Mouse (Mus musculus) limb, embryonic 14.5 days (tissue): Measurements from ENCODE around the gene Rtp4. TPM values are rescaled to one million over a fixed set of nuclear protein-coding genes. Genes with fewer than 3 reads are reported as not detected.
A peak's percentile ranks its signal among the peaks of the same experiment; 100 is the strongest.

Experiments
- ATAC-seq: fragments of 200-750 bp; cut with Nextera tagmentation; 2 replicates; pipeline ENCODE4 v1.8.0; 2017; ENCODE audit warnings: low read depth, moderate number of reproducible peaks, moderate TSS enrichment; ENCODE audit not compliant: low FRiP score
- DNase-seq: peaks from one replicate; pipeline ENCODE4 v3.0.0-alpha.2; 2015; ENCODE audit warnings: low spot score
- H3K27ac ChIP-seq: fragments of 300-500 bp; sonication (generic); replicated peaks from 2 replicates; pipeline ENCODE4 v1.5.1; 2014; ENCODE audit warnings: low read depth, mild to moderate bottlenecking, low read length, moderate library complexity, mixed read lengths
- H3K27me3 ChIP-seq: fragments of 300-500 bp; sonication (generic); 2 replicates; pipeline ENCODE4 v1.6.1; 2014; ENCODE audit warnings: low read length, mixed read lengths; ENCODE audit not compliant: control insufficient read depth, insufficient read depth
- H3K36me3 ChIP-seq: fragments of 300-500 bp; sonication (generic); 2 replicates; pipeline ENCODE4 v1.6.1; 2014; ENCODE audit warnings: mild to moderate bottlenecking, low read length, moderate library complexity, mixed read lengths; ENCODE audit not compliant: control insufficient read depth, insufficient read depth
- H3K4me1 ChIP-seq: fragments of 300-500 bp; sonication (generic); 2 replicates; pipeline ENCODE4 v1.6.1; 2014; ENCODE audit warnings: antibody characterized with exemption, low read length, mixed read lengths; ENCODE audit not compliant: control insufficient read depth, insufficient read depth
- H3K4me2 ChIP-seq: fragments of 300-500 bp; sonication (generic); replicated peaks from 2 replicates; pipeline ENCODE4 v1.6.1; 2014; ENCODE audit warnings: low read depth, mild to moderate bottlenecking, low read length, moderate library complexity; ENCODE audit not compliant: severe bottlenecking
- H3K4me3 ChIP-seq: fragments of 300-500 bp; sonication (generic); replicated peaks from 2 replicates; pipeline ENCODE4 v1.5.1; 2014; ENCODE audit warnings: low read length
- H3K9ac ChIP-seq: fragments of 300-500 bp; sonication (generic); 2 replicates; pipeline ENCODE4 v1.6.1; 2014; ENCODE audit warnings: mild to moderate bottlenecking, low read depth, low read length, moderate library complexity; ENCODE audit not compliant: severe bottlenecking
- H3K9me3 ChIP-seq: fragments of 300-500 bp; sonication (generic); 2 replicates; pipeline ENCODE4 v1.6.1; 2016; ENCODE audit warnings: low read length; ENCODE audit not compliant: control insufficient read depth
- POLR2A ChIP-seq: fragments of 200-500 bp; IDR thresholded peaks from 2 replicates; pipeline ENCODE4 v1.8.0; 2012; ENCODE audit warnings: inconsistent platforms, mild to moderate bottlenecking, moderate library complexity, borderline replicate concordance; ENCODE audit not compliant: insufficient read depth, insufficient read length; ENCODE audit errors: extremely low read depth
- WGBS: fragments of 180-500 bp; shearing (Covaris S2); extraction: QIAGEN DNeasy Blood & Tissue Kit; methylation state at CpG from one replicate; pipeline ENCODE4 v1.1.7; 2014; 5-methylcytosine and 5-hydroxymethylcytosine counted together
- polyA plus RNA-seq, 2 experiments: library from polyadenylated mRNA; depleted of rRNA in 1 of 2; stranded (reverse) in 1 of 2; unstranded in 1 of 2; fragments of >200 nt; fragmentation: Nextera tagmentation in 1 of 2; extraction: Ambion mirVana in 1 of 2; gene quantifications; 2 replicates each; pipeline versions ENCODE4 v1.2.1 to v1.2.3; 2012 to 2014

Rtp4 gene
- polyA plus RNA-seq, 2 experiments, result 4.2 to 5.7 TPM

DNA sequence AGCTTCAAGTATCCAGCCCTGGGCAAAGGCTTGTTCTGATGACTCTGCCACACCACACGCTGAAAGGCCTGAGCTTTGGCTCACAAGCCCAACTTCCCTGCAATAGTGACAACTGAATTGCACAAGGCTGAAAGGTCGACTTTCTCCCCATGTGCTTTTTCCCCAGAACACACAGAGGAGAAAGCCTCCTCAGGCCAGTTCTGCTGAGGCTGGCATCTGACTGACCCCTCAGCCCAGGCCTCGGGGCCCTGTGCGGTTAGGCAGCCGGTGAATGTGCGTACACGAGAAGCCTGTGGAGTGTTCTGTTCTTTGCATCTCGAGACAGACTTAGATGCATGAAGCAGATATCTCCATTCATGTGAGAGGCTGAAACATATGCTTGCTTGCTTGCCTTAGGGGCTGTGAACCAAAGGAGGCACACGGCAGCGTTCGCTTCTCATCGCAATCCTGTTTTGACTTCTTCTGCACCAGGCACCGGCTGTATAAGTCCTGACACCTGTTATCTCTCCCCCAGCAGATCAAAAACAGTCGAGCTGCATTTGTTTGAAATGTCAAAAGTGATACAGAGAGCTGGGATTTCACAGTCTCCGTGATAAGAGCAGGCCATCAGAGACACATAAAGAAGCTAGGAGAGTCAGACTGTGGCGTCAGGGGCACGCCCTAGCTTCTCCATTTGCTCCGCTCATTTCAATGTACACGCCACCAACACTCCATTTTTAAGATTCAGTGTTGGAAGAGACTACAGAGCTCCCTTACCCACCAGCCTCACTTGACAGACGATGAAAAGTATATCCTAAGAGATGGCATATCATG, 2.1 kb upstream of the Rtp4 start:
- 58% methylated on average over 20 of the region's 20 CpGs for WGBS

DNA sequence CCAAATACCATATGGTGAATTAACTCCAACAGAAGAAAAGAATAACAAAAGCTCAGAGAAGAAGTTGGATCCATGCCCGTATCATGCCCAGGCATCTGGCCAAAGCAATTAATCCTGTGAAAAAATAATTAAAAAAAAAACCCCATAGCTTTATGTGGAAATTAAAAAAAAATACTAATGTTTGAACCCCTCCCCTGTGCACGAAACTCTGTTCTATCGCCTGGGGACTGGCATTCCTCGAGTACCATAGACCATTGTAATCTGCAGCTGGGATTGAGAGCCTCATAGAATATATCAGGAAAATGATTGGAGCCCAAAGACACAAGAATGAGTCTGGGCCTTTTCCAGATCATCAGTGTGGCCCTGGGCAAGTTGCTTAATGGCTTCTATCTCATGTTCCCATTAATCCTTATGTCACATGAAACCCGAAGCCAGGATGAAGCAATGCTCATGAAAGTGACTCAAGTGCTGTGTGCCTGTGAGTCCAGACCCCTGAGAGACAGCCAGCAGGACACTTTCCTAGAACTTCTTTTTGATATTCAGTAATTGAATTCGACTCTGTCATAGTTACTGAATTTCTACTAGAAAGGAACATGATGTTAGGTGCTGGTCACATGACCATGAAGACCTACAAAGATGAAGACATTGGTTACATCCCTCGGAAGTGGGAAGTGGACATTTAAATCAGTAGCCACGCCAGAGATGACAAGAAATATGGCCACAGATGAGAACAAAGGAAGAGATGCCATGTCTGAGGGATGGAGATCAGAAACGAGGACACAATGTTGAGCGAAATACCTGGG, 1.3 kb upstream of the Rtp4 start:
- 62% methylated on average over 10 of the region's 10 CpGs for WGBS
- Histone ChIP-seq H3K9me3 (no peaks in the 10 kb centered on the region), H3K36me3 (no peaks in the 10 kb centered on the region), H3K9ac (no peak overlapping the region), H3K4me2 (no peak overlapping the region), H3K4me3 (no peak overlapping the region), H3K27ac (no peak overlapping the region), H3K27me3 (no peaks in the 10 kb centered on the region), H3K4me1 (peaks cover 52% of the 10 kb centered on the region)
- TF ChIP-seq POLR2A, result no peak
- DNase-seq, result no peak
- ATAC-seq, result no peak

More for the DNA sequence above, 2.1 kb upstream of the Rtp4 start:
- no peak overlapping the region for H3K27ac ChIP-seq
- no peaks in the 10 kb centered on the region for H3K27me3 ChIP-seq
- DNase-seq (no peak), ATAC-seq (no peak)
- H3K9me3 ChIP-seq, result no peaks in the 10 kb centered on the region
- no peak overlapping the region for H3K4me2 ChIP-seq
- H3K4me1 ChIP-seq, result peaks cover 47% of the 10 kb centered on the region
- no peaks in the 10 kb centered on the region for H3K36me3 ChIP-seq
- H3K9ac ChIP-seq, result no peak overlapping the region
- no peak overlapping the region for H3K4me3 ChIP-seq
- no peak for TF ChIP-seq POLR2A

DNA sequence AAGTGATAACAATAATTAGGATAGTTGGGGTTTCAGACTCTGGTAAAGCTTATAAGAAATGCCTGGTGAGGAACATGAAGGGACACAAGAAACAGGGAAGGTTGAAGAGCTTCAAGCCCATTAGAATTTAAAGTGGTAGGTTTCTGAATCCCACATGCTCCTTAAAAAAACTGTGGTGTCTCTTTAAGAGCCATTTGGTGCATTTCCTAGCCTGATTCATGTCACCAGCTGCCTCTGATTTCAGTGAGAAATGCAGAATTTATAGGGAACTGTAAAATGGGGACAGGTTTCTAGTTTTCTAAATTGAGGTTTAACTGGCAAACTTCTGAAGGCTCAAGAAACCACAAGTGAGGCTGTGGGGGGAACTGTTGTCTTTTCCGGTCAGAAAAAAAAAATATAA, 320 bp upstream of the Rtp4 start:
- Histone ChIP-seq H3K4me2 (peak overlapping the region; percentile 54), H3K9ac (no peak overlapping the region), H3K4me3 (peak overlapping the region; percentile 29), H3K4me1 (peaks cover 52% of the 10 kb centered on the region), H3K36me3 (no peaks in the 10 kb centered on the region), H3K27me3 (no peaks in the 10 kb centered on the region), H3K9me3 (no peaks in the 10 kb centered on the region), H3K27ac (0 out of 2 replicates have a peak overlapping the region, but pooled peaks have one; percentile 40)
- ATAC-seq (no peak), DNase-seq (no peak)
- WGBS, result 0% methylated on average over 1 of the region's 1 CpGs
- TF ChIP-seq POLR2A, result no peak

DNA sequence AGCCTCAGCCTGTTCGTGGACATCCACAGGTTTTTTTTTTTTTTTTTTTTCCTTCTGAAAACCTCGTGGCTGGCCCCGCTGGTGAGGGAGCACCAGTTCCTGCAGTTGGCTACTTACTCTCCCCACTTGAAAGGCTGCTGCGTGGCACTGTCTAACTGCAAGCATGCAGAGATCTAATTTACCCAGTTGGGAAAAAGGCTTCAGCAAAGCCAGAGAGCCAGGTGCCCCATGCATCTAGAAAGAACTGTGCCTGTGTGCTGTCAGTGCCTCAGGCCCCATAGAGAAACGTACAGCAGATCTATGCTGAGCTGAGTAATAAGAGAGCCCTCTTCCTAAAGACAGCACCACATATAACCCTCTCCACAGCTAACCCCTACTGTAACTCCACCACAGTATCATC, 1.0 kb downstream of the Rtp4 start:
- peak overlapping the region; percentile 54; the same call in 1 of the 2 replicates for H3K4me2 ChIP-seq
- no peaks in the 10 kb centered on the region for H3K9me3 ChIP-seq
- no peak for TF ChIP-seq POLR2A
- H3K36me3 ChIP-seq, result no peaks in the 10 kb centered on the region
- 9% methylated on average over 5 of the region's 5 CpGs for WGBS
- H3K4me3 ChIP-seq, result no peak overlapping the region
- no peak overlapping the region for H3K9ac ChIP-seq
- H3K4me1 ChIP-seq, result peaks cover 47% of the 10 kb centered on the region
- ATAC-seq (no peak), DNase-seq (no peak)
- H3K27me3 ChIP-seq, result no peaks in the 10 kb centered on the region
- no peak overlapping the region; the same call in 1 of the 2 replicates for H3K27ac ChIP-seq

DNA sequence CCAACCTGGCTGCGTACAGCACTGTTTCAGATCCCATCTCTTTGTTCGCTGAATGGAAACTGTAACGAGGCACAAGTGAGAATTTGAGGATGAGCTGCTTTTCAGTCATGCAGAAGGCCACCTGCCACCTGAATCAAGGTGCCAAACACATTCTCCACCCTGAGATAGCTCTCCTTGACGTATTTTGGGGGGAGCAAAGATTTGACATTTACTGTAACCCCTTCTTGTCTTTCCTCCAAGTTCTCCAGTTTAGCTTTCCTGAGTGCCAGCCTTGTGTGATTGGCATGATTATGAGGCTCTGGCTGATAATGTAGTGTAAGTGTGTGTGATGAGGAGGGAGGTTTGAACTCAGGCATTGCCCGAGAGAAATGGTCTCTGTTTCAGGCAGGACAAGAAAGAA, 2.0 kb downstream of the Rtp4 start:
- H3K4me1 ChIP-seq, result peaks cover 43% of the 10 kb centered on the region
- H3K27me3 ChIP-seq, result no peaks in the 10 kb centered on the region
- H3K9ac ChIP-seq, result no peak overlapping the region
- no peak overlapping the region for H3K4me3 ChIP-seq
- ATAC-seq (no peak), DNase-seq (no peak)
- H3K36me3 ChIP-seq, result no peaks in the 10 kb centered on the region
- H3K4me2 ChIP-seq, result no peak overlapping the region
- no peaks in the 10 kb centered on the region for H3K9me3 ChIP-seq
- TF ChIP-seq POLR2A, result no peak
- no peak overlapping the region for H3K27ac ChIP-seq
- 76% methylated on average over 5 of the region's 5 CpGs for WGBS
